Mouse (Mus musculus) neural tube, embryonic 13.5 days (tissue): ENCODE measurements around the gene Srr. TPM values are rescaled to one million over a fixed set of nuclear protein-coding genes. Genes with fewer than 3 reads are reported as not detected.

ENCODE experiments used
- microRNA-seq: library from miRNA; unstranded; fragments of <30 nt; microRNA quantifications from one replicate; pipeline ENCODE4, GENCODE M21; 2016
- polyA plus RNA-seq: library from polyadenylated mRNA; unstranded; fragments of >200 nt; fragmentation: Nextera tagmentation; extraction: Ambion mirVana; gene quantifications from 2 replicates; pipeline ENCODE4 v1.2.1, GENCODE M21; 2015

Gene Srr
- polyA plus RNA-seq, 1 experiment from 2014 or later = 34.9 TPM

Small RNAs within 50 kb of the gene (microRNA-seq; reads per million reads assigned to microRNA genes)
- gene Mir6926 = not detected

Other genes starting within 250 kb of the Srr start
- gene Pafah1b1, start 201.3 kb downstream of the Srr start, polyA plus RNA-seq = 60.9 and 74.4 TPM in 2 replicates
- gene Mettl16, start 155.1 kb downstream of the Srr start, polyA plus RNA-seq = 40.2 and 49.8 TPM in 2 replicates
- gene Mnt, start 95.0 kb downstream of the Srr start, polyA plus RNA-seq = 8.4 and 8.9 TPM in 2 replicates
- gene Sgsm2, start 28.9 kb downstream of the Srr start, polyA plus RNA-seq = 17.1 and 19.7 TPM in 2 replicates
- gene Tsr1, start 27.9 kb downstream of the Srr start, polyA plus RNA-seq = 30.2 and 31.9 TPM in 2 replicates
- 17.4 and 19.1 TPM in 2 replicates for gene Smg6, start 125 bp downstream of the Srr start, polyA plus RNA-seq
- 7.4 and 9.2 TPM in 2 replicates for gene Hic1, start 243.6 kb upstream of the Srr start, polyA plus RNA-seq